Mouse (Mus musculus) heart, embryonic 15.5 days (tissue): ENCODE measurements around the gene Alpk1. TPM values are rescaled to one million over a fixed set of nuclear protein-coding genes. Genes with fewer than 3 reads are reported as not detected.

ENCODE experiments used
- ATAC-seq: fragments of 200-750 bp; cut with Nextera tagmentation; replicated peaks from 2 replicates; pipeline ENCODE4 v1.8.0; 2017; ENCODE audit warnings: low read depth, moderate TSS enrichment; ENCODE audit not compliant: insufficient number of reproducible peaks, insufficient read depth, low FRiP score
- H3K27ac ChIP-seq: fragments of 300-500 bp; sonication (generic); 2 replicates; pipeline ENCODE4 v1.5.1; 2015; ENCODE audit warnings: mild to moderate bottlenecking, inconsistent platforms
- H3K27me3 ChIP-seq: fragments of 300-500 bp; sonication (generic); 2 replicates; pipeline ENCODE4 v1.6.1; 2015; ENCODE audit warnings: inconsistent platforms
- H3K36me3 ChIP-seq: fragments of 300-500 bp; sonication (generic); 2 replicates; pipeline ENCODE4 v1.6.1; 2015; ENCODE audit warnings: mild to moderate bottlenecking, inconsistent platforms
- H3K4me1 ChIP-seq: fragments of 300-500 bp; sonication (generic); replicated peaks from 2 replicates; pipeline ENCODE4 v1.6.1; 2015; ENCODE audit warnings: inconsistent platforms
- H3K4me2 ChIP-seq: fragments of 300-500 bp; sonication (generic); 2 replicates; pipeline ENCODE4 v1.6.1; 2015; ENCODE audit warnings: inconsistent platforms, mild to moderate bottlenecking, moderate library complexity
- H3K4me3 ChIP-seq: fragments of 300-500 bp; sonication (generic); 2 replicates; pipeline ENCODE4 v1.5.1; 2015; ENCODE audit warnings: mild to moderate bottlenecking, inconsistent platforms
- H3K9ac ChIP-seq: fragments of 300-500 bp; sonication (generic); 2 replicates; pipeline ENCODE4 v1.6.1; 2015; ENCODE audit warnings: mild to moderate bottlenecking, inconsistent platforms
- H3K9me3 ChIP-seq: fragments of 300-500 bp; sonication (generic); replicated peaks from 2 replicates; pipeline ENCODE4 v1.6.1; 2016; ENCODE audit warnings: inconsistent platforms
- WGBS: fragments of 180-500 bp; shearing (Covaris S2); methylation state at CpG from one replicate; pipeline ENCODE4 v1.1.7; 2015; ENCODE audit warnings: mixed read lengths; 5-methylcytosine and 5-hydroxymethylcytosine counted together
- polyA plus RNA-seq: library from polyadenylated mRNA; unstranded; fragments of >200 nt; fragmentation: Nextera tagmentation; extraction: Ambion mirVana; gene quantifications from 2 replicates; pipeline ENCODE4 v1.2.1, GENCODE M21; 2015

Alpk1 gene
- polyA plus RNA-seq, 1 experiment from 2014 or later = 1.3 TPM

DNA sequence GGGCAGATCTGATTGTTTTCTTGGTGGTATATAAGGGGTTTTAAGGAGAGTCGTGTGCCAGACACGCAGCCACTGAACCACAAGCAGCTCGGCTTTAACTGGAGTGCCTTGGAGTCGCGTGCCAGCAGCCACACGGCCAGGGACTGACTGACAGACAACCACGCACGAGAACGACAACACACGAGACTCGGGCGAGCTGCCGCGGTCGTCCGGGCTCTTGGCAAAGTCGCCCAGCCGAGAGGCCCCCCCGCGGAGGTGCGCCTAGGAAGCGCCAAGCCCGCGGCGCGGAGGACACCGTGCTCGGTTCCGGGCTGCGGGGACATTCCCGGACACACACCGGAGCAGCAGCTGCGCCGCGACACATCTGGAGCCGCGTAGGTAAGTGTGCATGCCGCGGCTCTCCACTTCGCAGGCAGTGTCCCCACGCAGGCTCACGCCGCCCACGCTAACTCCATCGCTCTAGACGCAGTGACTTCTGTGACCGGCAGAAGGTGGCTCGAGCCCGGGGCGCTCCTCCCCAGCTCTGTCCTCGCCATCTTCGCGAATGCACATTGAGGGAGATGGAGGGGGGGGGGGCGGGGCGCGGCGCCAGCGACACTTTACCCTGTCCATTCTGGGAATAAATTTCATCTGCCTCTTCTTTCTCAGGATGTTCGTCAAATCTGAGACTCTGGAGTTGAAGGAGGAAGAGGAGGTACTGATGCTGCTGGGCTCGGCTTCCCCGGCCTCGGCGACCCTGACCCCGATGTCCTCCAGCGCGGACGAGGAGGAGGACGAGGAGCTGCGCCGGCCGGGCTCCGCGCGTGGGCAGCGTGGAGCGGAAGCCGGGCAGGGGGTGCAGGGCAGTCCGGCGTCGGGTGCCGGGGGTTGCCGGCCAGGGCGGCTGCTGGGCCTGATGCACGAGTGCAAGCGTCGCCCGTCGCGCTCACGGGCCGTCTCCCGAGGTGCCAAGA is 147.0 kb downstream of the Alpk1 start, which contains the start of gene Neurog2:
Neurog2 (plus strand) TSS at position 56 of the 953 bp plus-strand sequence.
- no peaks in the 10 kb centered on the region for H3K36me3 ChIP-seq
- H3K9ac ChIP-seq = no peak within 1 kb of the TSS
- H3K9me3 ChIP-seq = no peaks in the 10 kb centered on the region
- WGBS = under 1% methylated on average over 89 of the region's 92 CpGs
- peak; percentile 29; the same call in 1 of the 2 replicates for ATAC-seq
- H3K4me1 ChIP-seq = peaks cover 28% of the 10 kb centered on the region
- H3K4me3 ChIP-seq = peak within 1 kb of the TSS; percentile 55
- H3K27me3 ChIP-seq = peaks cover 94% of the 10 kb centered on the region
- no peak within 1 kb of the TSS for H3K27ac ChIP-seq
- H3K4me2 ChIP-seq = peak within 1 kb of the TSS; percentile 94

DNA sequence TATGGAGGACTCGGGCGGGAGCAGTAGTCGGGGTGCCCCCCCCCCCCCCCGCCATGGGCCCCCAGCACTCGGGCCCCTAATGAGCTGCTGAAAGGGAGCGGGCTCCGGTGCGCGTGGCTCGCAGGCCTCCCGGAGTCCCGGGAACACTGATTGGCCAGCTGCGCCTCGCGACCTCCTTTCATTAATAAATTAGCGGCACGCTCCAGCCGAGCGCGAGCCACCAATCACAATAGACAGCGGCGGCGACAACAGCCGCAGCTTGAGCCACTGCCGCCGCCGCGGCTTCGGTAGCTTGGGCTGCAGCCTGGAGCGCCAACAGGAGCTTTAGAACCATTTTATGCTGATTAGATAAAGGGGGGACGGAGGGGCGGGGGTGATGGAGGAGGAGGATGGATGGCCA is 147.8 kb downstream of the Alpk1 start:
- WGBS = 1% methylated on average over 28 of the region's 32 CpGs

DNA sequence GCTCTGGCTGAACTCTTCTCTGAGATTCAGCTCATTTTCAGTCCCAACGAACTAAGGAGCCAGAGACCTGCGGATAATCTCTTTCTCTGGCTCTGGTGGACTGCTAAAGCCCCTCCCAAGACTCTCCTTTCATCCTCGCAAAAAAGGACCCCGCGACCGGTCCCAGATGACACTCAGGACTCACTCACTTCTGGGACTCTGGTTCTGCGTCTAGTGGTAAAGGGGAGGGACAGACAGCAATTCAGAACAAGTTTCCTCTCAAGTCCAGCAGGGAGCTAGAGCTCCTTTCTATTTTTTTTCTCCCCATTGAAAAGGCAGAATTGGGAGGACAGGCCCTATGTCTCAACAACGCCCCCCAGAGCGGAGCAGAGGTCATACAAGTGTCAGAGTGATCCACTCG is 148.7 kb downstream of the Alpk1 start:
- under 1% methylated on average over 10 of the region's 10 CpGs for WGBS
- peaks cover 94% of the 10 kb centered on the region for H3K27me3 ChIP-seq
- H3K27ac ChIP-seq = no peak overlapping the region
- H3K4me2 ChIP-seq = no peak overlapping the region
- no peaks in the 10 kb centered on the region for H3K36me3 ChIP-seq
- peaks cover 38% of the 10 kb centered on the region for H3K4me1 ChIP-seq
- no peak for ATAC-seq
- no peak overlapping the region for H3K9ac ChIP-seq
- H3K4me3 ChIP-seq = no peak overlapping the region
- H3K9me3 ChIP-seq = no peaks in the 10 kb centered on the region

More for the DNA sequence above, 147.8 kb downstream of the Alpk1 start:
- ATAC-seq = no peak
- peak overlapping the region; percentile 94 for H3K4me2 ChIP-seq
- H3K27me3 ChIP-seq = peaks cover 94% of the 10 kb centered on the region
- H3K9me3 ChIP-seq = no peaks in the 10 kb centered on the region
- H3K9ac ChIP-seq = no peak overlapping the region
- no peaks in the 10 kb centered on the region for H3K36me3 ChIP-seq
- H3K4me3 ChIP-seq = peak overlapping the region; percentile 55
- H3K4me1 ChIP-seq = peaks cover 36% of the 10 kb centered on the region
- H3K27ac ChIP-seq = no peak overlapping the region

DNA sequence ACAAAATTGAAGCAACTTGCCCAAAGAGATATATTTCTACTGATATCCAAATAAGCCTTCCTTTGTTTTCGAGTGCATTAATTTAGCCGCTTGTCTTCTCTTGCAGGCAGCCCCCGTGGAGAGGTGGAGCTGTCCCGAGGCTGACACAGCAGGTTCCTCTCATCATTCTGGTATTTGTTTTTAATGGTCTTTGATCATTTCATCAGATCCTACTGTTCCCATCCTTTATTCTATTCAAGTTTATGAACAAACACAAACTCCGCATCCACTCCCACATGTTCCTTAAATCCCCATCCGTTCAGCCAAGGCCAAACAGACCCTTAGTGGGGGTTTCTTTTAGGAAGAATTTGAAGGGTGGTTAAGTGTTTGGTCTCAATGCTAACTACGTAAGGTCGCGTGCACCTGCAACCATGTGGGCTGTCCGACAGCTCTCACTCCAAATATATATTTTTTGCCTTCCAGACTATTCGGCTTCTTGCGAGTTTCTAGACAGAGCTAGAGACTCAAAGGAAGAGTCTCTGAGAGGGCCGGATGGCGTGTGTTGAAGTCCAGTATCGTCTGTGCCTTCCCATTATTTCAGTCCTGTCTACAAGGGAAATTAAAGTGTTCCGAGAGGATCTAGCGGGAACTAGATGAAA is 149.5 kb downstream of the Alpk1 start:
- no peak overlapping the region for H3K27ac ChIP-seq
- no peak overlapping the region for H3K9ac ChIP-seq
- no peak overlapping the region for H3K4me2 ChIP-seq
- peaks cover 42% of the 10 kb centered on the region for H3K4me1 ChIP-seq
- H3K4me3 ChIP-seq = no peak overlapping the region
- no peaks in the 10 kb centered on the region for H3K36me3 ChIP-seq
- WGBS = 8% methylated on average over 17 of the region's 17 CpGs
- H3K27me3 ChIP-seq = peaks cover 95% of the 10 kb centered on the region
- ATAC-seq = no peak
- H3K9me3 ChIP-seq = no peaks in the 10 kb centered on the region

DNA sequence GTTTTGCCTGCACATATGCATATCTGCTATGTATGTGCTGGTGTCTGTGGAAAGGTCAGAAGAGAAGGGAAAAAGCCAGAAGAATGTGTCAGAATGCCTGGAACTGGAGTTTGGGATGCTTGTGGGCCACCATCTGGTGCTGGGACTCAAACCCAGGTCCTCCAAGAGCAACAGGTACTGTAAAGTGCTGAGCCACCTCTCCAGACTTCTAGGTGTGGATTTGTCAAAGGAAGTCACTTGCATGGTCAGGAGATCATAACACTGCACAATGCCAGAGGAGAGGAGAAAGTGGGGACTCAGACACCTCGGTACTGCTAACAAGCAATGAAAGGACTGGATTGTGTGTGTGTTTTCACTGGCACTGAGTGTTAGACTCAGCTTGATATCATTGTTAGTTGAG is 150.1 kb downstream of the Alpk1 start:
- no peak for ATAC-seq
- H3K9ac ChIP-seq = no peak overlapping the region
- no peak overlapping the region for H3K4me2 ChIP-seq
- H3K27ac ChIP-seq = no peak overlapping the region
- H3K36me3 ChIP-seq = no peaks in the 10 kb centered on the region
- no peak overlapping the region for H3K4me3 ChIP-seq
- WGBS = 11% methylated on average over 1 of the region's 1 CpGs
- peaks cover 48% of the 10 kb centered on the region for H3K4me1 ChIP-seq
- no peaks in the 10 kb centered on the region for H3K9me3 ChIP-seq
- H3K27me3 ChIP-seq = peaks cover 97% of the 10 kb centered on the region

DNA sequence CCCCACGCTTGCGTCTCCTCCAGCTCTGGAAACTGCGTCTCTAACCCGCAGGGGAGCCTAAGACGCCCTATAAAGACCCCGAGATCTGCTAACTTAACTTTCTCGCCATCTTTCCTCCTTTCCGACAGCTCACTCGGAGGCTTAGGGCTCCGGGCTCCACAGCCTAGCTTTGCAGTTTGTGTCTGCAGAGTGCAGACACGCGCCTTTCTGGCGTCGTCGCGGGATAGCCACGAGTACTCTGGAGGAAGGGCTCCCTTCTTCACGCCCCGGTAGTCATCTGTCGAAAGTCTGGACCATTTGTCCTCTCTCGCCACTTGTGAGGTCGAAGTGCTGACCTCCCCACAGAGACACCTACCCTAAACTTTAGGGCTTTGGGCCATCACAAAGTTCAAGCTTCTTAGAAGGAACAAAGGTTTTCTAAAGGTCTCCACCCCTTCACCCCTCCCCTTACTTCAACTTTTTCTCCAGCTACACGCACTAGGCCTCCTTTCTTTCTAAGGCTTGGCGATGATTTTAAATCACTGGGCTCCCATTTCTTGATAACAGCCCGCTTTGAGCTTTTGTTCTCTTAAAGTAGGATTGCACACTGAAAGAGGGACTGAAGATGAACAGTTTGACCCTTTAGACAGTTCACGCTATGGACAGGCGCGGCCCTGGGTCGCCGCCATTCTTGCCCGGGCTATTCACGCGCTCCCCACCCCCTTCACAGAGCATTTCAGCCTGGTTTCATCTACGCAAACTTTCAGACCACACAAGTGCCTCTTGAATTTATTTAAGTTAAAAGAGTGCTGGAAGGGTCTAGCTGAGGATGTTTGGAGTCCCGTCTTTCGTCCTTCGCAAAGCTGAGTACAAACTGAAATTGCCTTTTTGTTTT is 151.8 kb downstream of the Alpk1 start:
- H3K9me3 ChIP-seq = no peaks in the 10 kb centered on the region
- H3K9ac ChIP-seq = no peak overlapping the region
- H3K4me2 ChIP-seq = 0 out of 2 replicates have a peak overlapping the region, but pooled peaks have one; percentile 21
- 3% methylated on average over 37 of the region's 37 CpGs for WGBS
- peaks cover 94% of the 10 kb centered on the region for H3K27me3 ChIP-seq
- peak overlapping the region; percentile 19; the same call in 1 of the 2 replicates for H3K4me3 ChIP-seq
- peaks cover 36% of the 10 kb centered on the region for H3K4me1 ChIP-seq
- no peaks in the 10 kb centered on the region for H3K36me3 ChIP-seq
- ATAC-seq = no peak
- no peak overlapping the region for H3K27ac ChIP-seq

DNA sequence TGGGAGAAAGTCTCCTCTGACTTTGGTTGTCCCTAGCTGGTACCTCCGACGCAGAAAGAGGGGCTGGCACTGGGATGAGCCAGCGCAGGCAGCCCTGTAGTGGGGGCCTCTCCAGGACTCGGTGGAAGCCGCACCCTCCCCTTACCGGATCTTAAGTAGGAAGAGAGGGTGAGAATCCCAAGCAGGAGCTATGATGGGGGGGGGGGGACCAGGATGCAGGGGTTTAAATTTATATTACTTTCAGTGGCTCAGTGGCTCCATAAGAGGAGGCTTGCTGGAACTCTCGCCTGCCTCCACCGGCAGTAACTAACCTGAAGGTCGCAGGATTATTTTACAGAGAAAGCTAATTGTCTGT is 152.4 kb downstream of the Alpk1 start:
- Histone ChIP-seq H3K27me3 (peaks cover 90% of the 10 kb centered on the region), H3K9ac (no peak overlapping the region), H3K4me2 (0 out of 2 replicates have a peak overlapping the region, but pooled peaks have one; percentile 21), H3K27ac (no peak overlapping the region), H3K9me3 (no peaks in the 10 kb centered on the region), H3K4me1 (peaks cover 30% of the 10 kb centered on the region), H3K36me3 (no peaks in the 10 kb centered on the region), H3K4me3 (peak overlapping the region; percentile 19; the same call in 1 of the 2 replicates)
- 3% methylated on average over 9 of the region's 9 CpGs for WGBS
- no peak for ATAC-seq

DNA sequence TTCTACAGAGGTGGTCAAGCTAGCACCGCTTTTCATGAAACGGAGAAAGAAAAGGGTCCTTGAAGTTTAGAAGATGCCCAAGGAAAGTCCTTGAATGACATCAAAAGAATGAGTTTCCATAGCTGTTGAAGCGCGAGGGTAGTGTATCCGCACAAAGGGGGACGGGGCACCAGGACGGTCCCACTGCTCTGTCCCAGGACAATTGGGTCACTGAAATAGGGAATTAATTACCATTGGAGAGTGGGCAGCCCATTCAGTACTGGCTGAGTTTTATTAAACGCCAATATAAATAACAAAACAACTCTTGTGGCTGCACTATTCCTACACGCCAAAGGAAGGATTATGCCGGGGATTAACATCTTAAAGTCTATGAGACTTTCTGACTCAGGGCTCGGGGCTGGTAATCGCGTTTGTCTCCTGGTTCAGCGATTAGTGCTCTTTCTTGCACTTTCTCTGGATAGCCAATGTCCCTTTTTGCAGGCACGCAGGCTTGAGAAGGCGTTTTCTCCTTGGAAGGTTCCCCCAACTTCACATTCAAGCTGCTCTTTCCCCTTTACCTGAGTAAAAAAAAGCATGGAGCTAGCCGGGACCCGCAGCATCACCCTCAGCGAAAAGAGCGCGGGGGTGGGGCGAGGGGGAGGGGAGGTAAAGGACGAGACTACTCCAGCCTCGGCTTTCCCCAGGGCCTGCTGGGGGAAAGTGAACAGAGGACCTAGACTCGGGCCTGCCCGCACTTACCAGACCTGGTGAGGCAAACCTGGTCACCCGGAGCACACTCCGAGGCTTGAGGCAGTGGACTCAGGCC is 153.0 kb downstream of the Alpk1 start:
- H3K9me3 ChIP-seq = no peaks in the 10 kb centered on the region
- no peak for ATAC-seq
- no peak overlapping the region for H3K27ac ChIP-seq
- 4% methylated on average over 28 of the region's 28 CpGs for WGBS
- peaks cover 90% of the 10 kb centered on the region for H3K27me3 ChIP-seq
- H3K36me3 ChIP-seq = no peaks in the 10 kb centered on the region
- no peak overlapping the region for H3K9ac ChIP-seq
- H3K4me1 ChIP-seq = peaks cover 24% of the 10 kb centered on the region
- H3K4me3 ChIP-seq = no peak overlapping the region
- no peak overlapping the region for H3K4me2 ChIP-seq

DNA sequence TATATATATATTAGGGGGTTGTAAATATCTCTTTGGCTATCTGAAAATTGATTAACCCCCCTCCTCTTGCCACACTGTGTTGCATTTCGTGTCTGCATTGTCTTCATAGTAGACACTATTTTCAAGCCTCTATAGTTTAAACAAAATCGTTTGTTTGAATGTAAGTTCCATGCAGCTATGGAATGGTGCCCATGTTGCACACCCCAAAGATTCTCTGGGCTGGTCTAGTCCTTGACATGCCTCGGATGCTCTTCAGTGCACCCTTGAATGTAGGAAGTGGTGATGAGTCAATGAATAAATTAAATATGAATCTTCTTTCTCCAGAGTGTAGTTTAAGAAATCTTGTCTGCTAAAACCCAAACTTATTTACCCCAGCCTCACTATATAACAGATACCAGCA is 153.8 kb downstream of the Alpk1 start:
- Histone ChIP-seq H3K27me3 (peaks cover 86% of the 10 kb centered on the region), H3K4me1 (peaks cover 21% of the 10 kb centered on the region), H3K4me3 (no peak overlapping the region), H3K27ac (no peak overlapping the region), H3K9me3 (no peaks in the 10 kb centered on the region), H3K4me2 (no peak overlapping the region), H3K36me3 (no peaks in the 10 kb centered on the region), H3K9ac (no peak overlapping the region)
- ATAC-seq = no peak
- WGBS = 6% methylated on average over 3 of the region's 3 CpGs

DNA sequence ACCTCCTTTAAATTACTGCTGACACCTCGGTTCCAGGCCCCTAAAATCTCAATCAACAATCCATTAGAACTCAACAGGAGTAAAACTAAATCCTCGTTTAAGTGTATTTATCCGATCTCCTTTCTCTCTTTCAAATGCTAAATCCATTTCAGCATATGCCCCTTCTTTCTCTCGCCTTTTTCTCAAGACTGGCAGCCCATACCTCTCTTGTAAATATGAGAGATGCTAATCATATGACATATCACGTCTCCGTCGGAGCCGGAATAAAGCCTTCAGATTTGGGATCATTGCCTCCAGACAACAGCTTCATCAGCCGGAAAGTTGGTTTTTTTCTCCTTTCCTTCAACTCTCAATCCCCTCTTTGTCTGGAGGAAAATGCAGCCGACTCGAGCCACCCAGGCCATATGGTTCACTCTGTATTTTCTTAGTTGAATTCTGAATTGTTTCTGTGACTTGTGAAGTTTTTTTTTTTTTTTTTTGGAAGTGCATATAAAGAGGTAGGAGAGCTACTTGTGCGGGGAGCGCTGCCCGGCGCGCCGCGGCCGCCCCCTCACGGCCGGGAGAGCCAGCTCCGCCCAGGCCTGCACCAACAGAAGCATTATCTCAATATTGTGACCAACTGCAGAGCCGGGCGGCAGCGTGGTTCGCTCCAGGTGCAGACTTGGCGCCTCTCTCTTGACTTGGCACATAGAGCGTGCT is 154.5 kb downstream of the Alpk1 start:
- H3K4me3 ChIP-seq = peak overlapping the region; percentile 50
- peak overlapping the region; percentile 88 for H3K4me2 ChIP-seq
- no peak overlapping the region for H3K27ac ChIP-seq
- peaks cover 79% of the 10 kb centered on the region for H3K27me3 ChIP-seq
- ATAC-seq = no peak
- no peak overlapping the region for H3K9ac ChIP-seq
- under 1% methylated on average over 28 of the region's 28 CpGs for WGBS
- peaks cover 21% of the 10 kb centered on the region for H3K4me1 ChIP-seq
- H3K9me3 ChIP-seq = no peaks in the 10 kb centered on the region
- no peaks in the 10 kb centered on the region for H3K36me3 ChIP-seq
